Mouse (Mus musculus) liver, adult 2 months (tissue): ENCODE data around the gene Tshz3.

Experiments used
- CTCF ChIP-seq: fragments of 200-500 bp; IDR thresholded peaks from 2 replicates; pipeline ENCODE4 v1.5.1; 2011; ENCODE audit warnings: low read depth, low read length, control low read depth
- POLR2A ChIP-seq: fragments of 200-500 bp; IDR thresholded peaks from 2 replicates; pipeline ENCODE4 v1.6.1; 2011; ENCODE audit warnings: low read length, control low read depth; ENCODE audit not compliant: insufficient read depth; ENCODE audit errors: extremely low read depth

DNA sequence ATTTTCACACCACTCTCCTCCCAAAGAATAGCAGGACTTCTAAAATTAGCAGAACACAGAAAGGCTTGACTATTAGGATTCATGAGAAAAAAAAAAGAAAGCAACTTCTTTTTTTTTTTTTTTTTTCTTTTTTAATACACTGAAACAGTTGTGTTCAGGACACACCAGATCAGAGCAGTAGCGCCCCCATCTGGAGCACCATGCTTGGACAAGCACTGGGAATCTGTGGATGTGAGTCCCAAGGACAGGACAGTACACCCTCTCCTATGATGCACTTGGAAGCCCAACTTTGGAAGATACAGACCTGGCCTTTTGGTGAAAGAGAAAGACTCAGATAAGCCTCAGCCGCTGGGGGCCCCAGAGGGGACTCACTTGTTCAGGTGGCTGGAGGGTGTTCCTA, 13.8 kb downstream of the Tshz3 start:
- no peak for TF ChIP-seq CTCF
- no peak for TF ChIP-seq POLR2A
